28 mouse cellular contexts compared by ENCODE assay signal in genomic region chr1:72208095-72208494, GRCm38 (mm10). TPM values are rescaled to one million over a fixed set of nuclear protein-coding genes. Genes with fewer than 3 reads are reported as not detected.
DNase-seq lines count a peak whose midpoint lies in the region; ATAC-seq and TF ChIP-seq lines count a peak whose summit lies in the region.
"Had no signal": no experiment of that assay in that cellular context is flagged by ENCODE, and none has a peak within 500 bp of the region (broad histone marks: within the 10 kb centered on the region; RNA-seq: fewer than 3 reads in every experiment).

No protein-coding gene starts in this region.

- H3K36me3 ChIP-seq in liver, adult 2 months (ENCODE audit: control insufficient read depth, insufficient read depth, low read length) = no peaks in the 10 kb centered on the region
- H3K36me3 ChIP-seq in liver, embryonic 12.5 days = no peaks in the 10 kb centered on the region
- H3K36me3 ChIP-seq in splenic B cell, adult 2 months (ENCODE audit: control insufficient read depth, insufficient read depth, low read length, poor library complexity, severe bottlenecking) = no peaks in the 10 kb centered on the region
- H3K36me3 ChIP-seq: embryonic facial prominence, embryonic 13.5 days; embryonic facial prominence, embryonic 15.5 days; forebrain, embryonic 10.5 days; forebrain, embryonic 12.5 days; G1E had no signal

- H3K27ac ChIP-seq in gastrocnemius, adult 2 months = no peak overlapping the region
- no peak overlapping the region for H3K27ac ChIP-seq in liver, adult 2 months (replicated peaks; ENCODE audit: insufficient read depth, low read depth, low read length)
- H3K27ac ChIP-seq in liver, embryonic 12.5 days = no peak overlapping the region
- H3K27ac ChIP-seq: embryonic facial prominence, embryonic 13.5 days; embryonic facial prominence, embryonic 15.5 days; forebrain, embryonic 10.5 days; forebrain, embryonic 12.5 days had no signal

- H3K79me2 ChIP-seq in liver, adult 2 months (ENCODE audit: control insufficient read depth, insufficient read depth, low read length) = peaks cover 37% of the 10 kb centered on the region

- 41% methylated on average over 5 of the region's 5 CpGs for WGBS in liver, adult 2 months
- WGBS in liver, embryonic 12.5 days (ENCODE audit: insufficient replicate concordance) = 73% methylated on average over 5 of the region's 5 CpGs

- DNase-seq in gastrocnemius, adult 2 months = peak; percentile 3
- no peak for DNase-seq in gastrocnemius, postnatal 14 days
- peak; percentile 43 for DNase-seq in liver, adult 2 months (ENCODE audit: extremely low read depth, low read depth, low spot score)
- peak; percentile 47 for DNase-seq in splenic B cell, adult 2 months (ENCODE audit: low read depth, low spot score)
- DNase-seq: adrenal gland, adult 2 months; adrenal gland, postnatal 10 days; adrenal gland, postnatal 25 days; B cell, adult 2 months; cerebellum, adult 11 months; cerebellum, adult 18-20 months; cerebellum, adult 8-10 months; cerebellum, adult 9-11 months; cerebellum, postnatal 14 days; cerebellum, postnatal 36 days; embryo, embryonic 11 days had no signal

- H3K27me3 ChIP-seq in liver, adult 2 months (ENCODE audit: control insufficient read depth, insufficient read depth, low read length) = no peaks in the 10 kb centered on the region
- peaks cover 27% of the 10 kb centered on the region for H3K27me3 ChIP-seq in liver, embryonic 12.5 days (replicated peaks)
- no peaks in the 10 kb centered on the region for H3K27me3 ChIP-seq in splenic B cell, adult 2 months (ENCODE audit: control insufficient read depth, insufficient read depth, low read length, poor library complexity, severe bottlenecking)
- H3K27me3 ChIP-seq: embryonic facial prominence, embryonic 15.5 days; Patski had no signal

- no peak for TF ChIP-seq POLR2A in liver, adult 2 months (IDR thresholded peaks at IDR 0.05; ENCODE audit: extremely low read depth, insufficient read depth, low read length)

- H3K9ac ChIP-seq in liver, adult 2 months (ENCODE audit: low read depth, low read length) = no peak overlapping the region
- H3K9ac ChIP-seq in liver, embryonic 12.5 days = no peak overlapping the region
- H3K9ac ChIP-seq: embryonic facial prominence, embryonic 13.5 days; embryonic facial prominence, embryonic 15.5 days; forebrain, embryonic 12.5 days had no signal

- no peak for ATAC-seq in liver, embryonic 12.5 days
- ATAC-seq in megakaryocyte-erythroid progenitor cell, adult 5-6 weeks (replicated peaks; ENCODE audit: low FRiP score, low TSS enrichment, poor library complexity, severe bottlenecking) = no peak
- ATAC-seq: activated CD4-positive, CD25-positive, alpha-beta regulatory T cell, adult 4 months; CD4-positive, CD25-positive, alpha-beta regulatory T cell, adult 4 months; forebrain, embryonic 14.5 days; forebrain, embryonic 16.5 days; Patski had no signal

- no peaks in the 10 kb centered on the region; the same call in 1 of the 2 replicates for H3K4me1 ChIP-seq in liver, adult 2 months (ENCODE audit: control insufficient read depth, insufficient read depth, low read length)
- H3K4me1 ChIP-seq in liver, embryonic 12.5 days = 0 out of 2 replicates have a peak, but pooled peaks cover 8% of the 10 kb centered on the region

- intact Hi-C loops in gastrocnemius, adult 2 months (cut with DNase I) = no loop called here
- intact Hi-C loops in gastrocnemius, postnatal 14 days (cut with DNase I; ENCODE audit: low total_unique reads) = no loop called here

- no peak overlapping the region for H3K4me3 ChIP-seq in gastrocnemius, adult 2 months
- H3K4me3 ChIP-seq in liver, adult 2 months (ENCODE audit: insufficient read depth, low read depth, low read length) = no peak overlapping the region
- H3K4me3 ChIP-seq in liver, embryonic 12.5 days = no peak overlapping the region
- H3K4me3 ChIP-seq: embryonic facial prominence, embryonic 13.5 days; embryonic facial prominence, embryonic 15.5 days; erythroblast, embryonic 14.5 days; forebrain, embryonic 10.5 days; forebrain, embryonic 12.5 days had no signal

- H3K9me3 ChIP-seq in liver, embryonic 12.5 days (replicated peaks) = no peaks in the 10 kb centered on the region
- H3K9me3 ChIP-seq: embryonic facial prominence, embryonic 13.5 days; embryonic facial prominence, embryonic 15.5 days; forebrain, embryonic 10.5 days; forebrain, embryonic 12.5 days had no signal

- H3K4me2 ChIP-seq in liver, embryonic 12.5 days = no peak overlapping the region
- H3K4me2 ChIP-seq: embryonic facial prominence, embryonic 13.5 days; embryonic facial prominence, embryonic 15.5 days; forebrain, embryonic 12.5 days had no signal

- TF ChIP-seq CTCF in gastrocnemius, adult 2 months (IDR thresholded peaks at IDR 0.05) = no peak
- no peak for TF ChIP-seq CTCF in liver, adult 2 months (IDR thresholded peaks at IDR 0.05; ENCODE audit: low read depth, low read length)

RNA-seq across cellular contexts. Expression of gene Mreg, which starts 4.0 kb away (rescaled TPM):
- total RNA-seq in gastrocnemius, adult 2 months (2021) = 10 to 100 TPM; 37.7 to 60.5 TPM
- total RNA-seq in gastrocnemius, postnatal 14 days (2021) = 10 to 100 TPM; 25.9 to 27.4 TPM
- total RNA-seq in liver, adult 2 months (2014; rRNA removed) = 19.5 and 27.9 TPM in 2 replicates
- polyA plus RNA-seq in liver, adult 2 months (2012; rRNA removed) = 43.1 and 56.6 TPM in 2 replicates
- 5.2 and 5.8 TPM in 2 replicates for polyA plus RNA-seq in liver, embryonic 12.5 days (2016; fragmentation: Nextera tagmentation; extraction: Ambion mirVana)
- total RNA-seq in megakaryocyte-erythroid progenitor cell, adult 5-6 weeks (2014; fragmentation: Nextera tagmentation) = not detected in 2 replicates
- not detected in 2 replicates for total RNA-seq in megakaryocyte-erythroid progenitor cell, adult 5-6 weeks (2017)
- polyA plus RNA-seq: G1E had no signal

Comparison
In these comparisons a context has a peak if more than half of its experiments do, and no peak if none do; other contexts are left out.
1. RNA of gene Mreg, which starts 4.0 kb away (total RNA-seq): 37.7 to 60.5 TPM in gastrocnemius, adult 2 months, 25.9 to 27.4 TPM in gastrocnemius, postnatal 14 days and 19.5 to 27.9 TPM in liver, adult 2 months; not detected in megakaryocyte-erythroid progenitor cell, adult 5-6 weeks; every median in the first group is over 10 times any median in the second.